In genomic region chr13:8664615-8665240, GRCm38 (mm10) we compare ENCODE assay signal across 23 mouse cellular contexts.
A peak's percentile ranks its signal among the peaks of the same experiment; 100 is the strongest.
DNase-seq lines count a peak whose midpoint lies in the region; ATAC-seq and TF ChIP-seq lines count a peak whose summit lies in the region.
"Had no signal": no experiment of that assay in that cellular context is flagged by ENCODE, and none has a peak within 500 bp of the region (broad histone marks: within the 10 kb centered on the region; RNA-seq: fewer than 3 reads in every experiment).

No protein-coding gene starts in this region.

- H3K4me3 ChIP-seq in embryonic facial prominence, embryonic 14.5 days (ENCODE audit: low read depth, low read length): no peak overlapping the region
- H3K4me3 ChIP-seq in hindbrain, postnatal 0 days (ENCODE audit: low read length): no peak overlapping the region
- no peak overlapping the region for H3K4me3 ChIP-seq in midbrain, postnatal 0 days (ENCODE audit: low read depth, low read length)
- H3K4me3 ChIP-seq: embryonic facial prominence, embryonic 13.5 days; forebrain, embryonic 13.5 days; heart, embryonic 13.5 days; limb, embryonic 13.5 days; liver, embryonic 13.5 days had no signal

- H3K4me1 ChIP-seq in embryonic facial prominence, embryonic 14.5 days (ENCODE audit: control insufficient read depth, insufficient read depth, low read length): no peaks in the 10 kb centered on the region
- no peaks in the 10 kb centered on the region for H3K4me1 ChIP-seq in hindbrain, postnatal 0 days (ENCODE audit: insufficient read depth, low read length)
- no peaks in the 10 kb centered on the region for H3K4me1 ChIP-seq in midbrain, postnatal 0 days (ENCODE audit: insufficient read depth, low read length)
- H3K4me1 ChIP-seq: embryonic facial prominence, embryonic 13.5 days; forebrain, embryonic 13.5 days; heart, embryonic 13.5 days; limb, embryonic 13.5 days; liver, embryonic 13.5 days had no signal

- no peak for ATAC-seq in embryonic facial prominence, embryonic 14.5 days (ENCODE audit: low read depth)
- ATAC-seq in hindbrain, postnatal 0 days: peak; percentile 74
- peak; percentile 58; the same call in 1 of the 2 replicates for ATAC-seq in midbrain, postnatal 0 days (ENCODE audit: low FRiP score)
- ATAC-seq: forebrain, embryonic 13.5 days had no signal

- 75% methylated on average over 9 of the region's 9 CpGs for WGBS in embryonic facial prominence, embryonic 14.5 days
- WGBS in hindbrain, postnatal 0 days: 68% methylated on average over 9 of the region's 9 CpGs
- 65% methylated on average over 9 of the region's 9 CpGs for whole genome bisulfite sequencing in midbrain, postnatal 0 days

- H3K27me3 ChIP-seq in embryonic facial prominence, embryonic 14.5 days (replicated peaks; ENCODE audit: control insufficient read depth, insufficient read depth, low read length): no peaks in the 10 kb centered on the region
- no peaks in the 10 kb centered on the region for H3K27me3 ChIP-seq in hindbrain, postnatal 0 days (ENCODE audit: insufficient read depth, low read length)
- no peaks in the 10 kb centered on the region for H3K27me3 ChIP-seq in midbrain, postnatal 0 days (ENCODE audit: insufficient read depth, low read length)
- H3K27me3 ChIP-seq: embryonic facial prominence, embryonic 13.5 days; forebrain, embryonic 13.5 days; heart, embryonic 13.5 days; limb, embryonic 13.5 days; liver, embryonic 13.5 days had no signal

- no peak overlapping the region for H3K4me2 ChIP-seq in embryonic facial prominence, embryonic 14.5 days (ENCODE audit: low read depth, low read length)
- H3K4me2 ChIP-seq in hindbrain, postnatal 0 days (ENCODE audit: low read depth, low read length): no peak overlapping the region
- no peak overlapping the region for H3K4me2 ChIP-seq in midbrain, postnatal 0 days (ENCODE audit: low read depth, low read length, poor library complexity, severe bottlenecking)
- H3K4me2 ChIP-seq: embryonic facial prominence, embryonic 13.5 days; forebrain, embryonic 13.5 days; heart, embryonic 13.5 days; limb, embryonic 13.5 days; liver, embryonic 13.5 days had no signal

- intact Hi-C loops in gastrocnemius, postnatal 36 days (cut with DNase I): no loop called here

- H3K9ac ChIP-seq in embryonic facial prominence, embryonic 14.5 days (ENCODE audit: low read depth, low read length): no peak overlapping the region
- no peak overlapping the region for H3K9ac ChIP-seq in hindbrain, postnatal 0 days (replicated peaks; ENCODE audit: low read length)
- H3K9ac ChIP-seq in midbrain, postnatal 0 days (replicated peaks; ENCODE audit: low read length, poor library complexity, severe bottlenecking): no peak overlapping the region
- H3K9ac ChIP-seq: embryonic facial prominence, embryonic 13.5 days; forebrain, embryonic 13.5 days; heart, embryonic 13.5 days; limb, embryonic 13.5 days; liver, embryonic 13.5 days had no signal

- DNase-seq in cerebellum, postnatal 10 days: peak; percentile 4 to 5
- DNase-seq in cerebellum, postnatal 36 days: no peak
- DNase-seq in embryonic facial prominence, embryonic 14.5 days (ENCODE audit: low spot score): peak; percentile 11
- peak; percentile 15 for DNase-seq in hindbrain, postnatal 0 days (ENCODE audit: low spot score)
- DNase-seq in midbrain, postnatal 0 days (ENCODE audit: low spot score): peak; percentile 18
- no peak for DNase-seq in gastrocnemius, postnatal 36 days
- DNase-seq in right cerebral cortex, postnatal 4 days: no peak
- no peak for DNase-seq in thymus, postnatal 25 days
- DNase-seq: adrenal gland, postnatal 14 days; cerebellum, adult 9-10 months; heart, adult 11 months; heart, postnatal 14 days; kidney, adult 11 months; kidney, postnatal 4 days; liver, embryonic 13.5 days; lung, adult 2 months; lung, postnatal 14 days; right cerebral cortex, postnatal 14 days; spleen, adult 18-20 months had no signal

- H3K36me3 ChIP-seq in embryonic facial prominence, embryonic 14.5 days (ENCODE audit: control insufficient read depth, insufficient read depth, low read length): no peaks in the 10 kb centered on the region
- no peaks in the 10 kb centered on the region for H3K36me3 ChIP-seq in hindbrain, postnatal 0 days (ENCODE audit: insufficient read depth, low read length)
- H3K36me3 ChIP-seq in midbrain, postnatal 0 days (ENCODE audit: insufficient read depth, low read length): no peaks in the 10 kb centered on the region
- H3K36me3 ChIP-seq: embryonic facial prominence, embryonic 13.5 days; heart, embryonic 13.5 days; limb, embryonic 13.5 days; liver, embryonic 13.5 days had no signal

- H3K9me3 ChIP-seq in embryonic facial prominence, embryonic 14.5 days (ENCODE audit: control insufficient read depth, low read length): no peaks in the 10 kb centered on the region
- H3K9me3 ChIP-seq in hindbrain, postnatal 0 days (ENCODE audit: low read length): no peaks in the 10 kb centered on the region
- H3K9me3 ChIP-seq in midbrain, postnatal 0 days (ENCODE audit: low read length): no peaks in the 10 kb centered on the region
- H3K9me3 ChIP-seq: embryonic facial prominence, embryonic 13.5 days; forebrain, embryonic 13.5 days; heart, embryonic 13.5 days; limb, embryonic 13.5 days; liver, embryonic 13.5 days had no signal

- no peak overlapping the region for H3K27ac ChIP-seq in embryonic facial prominence, embryonic 14.5 days (replicated peaks; ENCODE audit: low read depth, low read length)
- no peak overlapping the region for H3K27ac ChIP-seq in hindbrain, postnatal 0 days
- no peak overlapping the region for H3K27ac ChIP-seq in midbrain, postnatal 0 days (ENCODE audit: low read depth, low read length)
- H3K27ac ChIP-seq: embryonic facial prominence, embryonic 13.5 days; forebrain, embryonic 13.5 days; heart, embryonic 13.5 days; limb, embryonic 13.5 days; liver, embryonic 13.5 days had no signal

- TF ChIP-seq CTCF in hindbrain, postnatal 0 days (IDR thresholded peaks at IDR 0.05; ENCODE audit: low read depth): no peak
- TF ChIP-seq CTCF in midbrain, postnatal 0 days (IDR thresholded peaks at IDR 0.05): no peak

Comparison
In these comparisons a context has a peak if more than half of its experiments do, and no peak if none do; other contexts are left out.
1. DNase-seq: peak in cerebellum, postnatal 10 days (2 of 2), embryonic facial prominence, embryonic 14.5 days (single experiment), hindbrain, postnatal 0 days (single experiment) and midbrain, postnatal 0 days (single experiment); none in cerebellum, postnatal 36 days (0 of 2), gastrocnemius, postnatal 36 days (0 of 2), right cerebral cortex, postnatal 4 days (single experiment) and thymus, postnatal 25 days (single experiment).